Mouse (Mus musculus): ENCODE data around the gene Hbb-y.
"Not testable (repeated sequence)": the region's sequence is repeated elsewhere in the genome, so short reads cannot be mapped to it uniquely, and the experiment has no call there.

DNA sequence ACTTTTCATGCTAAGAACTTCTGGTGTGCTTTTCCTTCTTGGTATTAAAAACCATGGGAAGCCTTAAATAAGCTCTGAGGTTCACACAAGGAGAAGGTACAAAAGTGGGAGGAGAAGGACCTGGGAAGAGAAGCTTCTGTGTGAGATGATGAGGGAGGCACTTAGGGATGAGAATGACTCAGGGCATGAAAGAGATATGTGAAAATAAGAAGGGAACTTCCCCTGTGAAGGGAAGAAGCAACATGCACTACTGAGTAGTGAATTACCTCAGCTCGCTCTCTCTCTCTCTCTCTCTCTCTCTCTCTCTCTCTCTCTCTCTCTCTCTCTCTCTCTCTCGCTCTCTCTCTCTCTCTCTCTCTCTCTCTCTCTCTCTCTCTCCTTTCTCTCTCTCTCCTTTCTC lies 37.9 kb downstream of the Hbb-y start:
- TF ChIP-seq POLR2A (IDR thresholded peaks at IDR 0.05; ENCODE audit: borderline replicate concordance, extremely low read depth, insufficient read depth, insufficient read length, poor library complexity, severe bottlenecking); CTCF (IDR thresholded peaks at IDR 0.05; ENCODE audit: borderline replicate concordance, extremely low read depth, insufficient read depth, insufficient read length): not testable (repeated sequence)
